Mouse (Mus musculus) spleen, postnatal 4 days (tissue): ENCODE measurements around the gene Tbx1.
"Not testable (repeated sequence)": the region's sequence is repeated elsewhere in the genome, so short reads cannot be mapped to it uniquely, and the experiment has no call there.

Experiments
- DNase-seq, 2 experiments: peaks; one replicate each; pipeline ENCODE4 v3.0.0; 2022; ENCODE audit warnings: low spot score in 2 of 2

The Tbx1 gene

GRCm38 (mm10) chr16:18552106-18552710 lies 38.3 kb downstream of the Tbx1 start:
- DNase-seq: no peak

GRCm38 (mm10) chr16:18551604-18552003 lies 38.9 kb downstream of the Tbx1 start:
- DNase-seq: no peak

GRCm38 (mm10) chr16:18547891-18548290 lies 42.6 kb downstream of the Tbx1 start:
- no peak for DNase-seq

GRCm38 (mm10) chr16:18543151-18543829 lies 47.2 kb downstream of the Tbx1 start:
- no peak for DNase-seq

GRCm38 (mm10) chr16:18539281-18539680 lies 51.2 kb downstream of the Tbx1 start:
- no peak for DNase-seq

GRCm38 (mm10) chr16:18537407-18537990 lies 53.0 kb downstream of the Tbx1 start:
- DNase-seq: no peak

- DNase-seq: not testable (repeated sequence)
Measured at GRCm38 (mm10) chr16:18533061-18533460, 57.4 kb downstream of the Tbx1 start.
